Comparison of ENCODE assay signal across 19 mouse cellular contexts in genomic region chr16:15070485-15070960, GRCm38 (mm10).
"Had no signal": no experiment of that assay in that cellular context is flagged by ENCODE, and none has a peak within 500 bp of the region (broad histone marks: within the 10 kb centered on the region; RNA-seq: fewer than 3 reads in every experiment).

No protein-coding gene starts in this region.

- H3K4me3 ChIP-seq: lung, embryonic 15.5 days; midbrain, embryonic 10.5 days; midbrain, embryonic 12.5 days; neural tube, embryonic 13.5 days; neural tube, embryonic 15.5 days had no signal

- DNase-seq: liver, postnatal 0 days; lung, adult 2 months; lung, postnatal 14 days; lung, postnatal 4 days; midbrain, embryonic 14.5 days; retina, postnatal 1 day; right cerebral cortex, adult 18-20 months; right cerebral cortex, postnatal 25 days; right cerebral cortex, postnatal 4 days; spleen, adult 18-20 months; thymus, adult 18-20 months; thymus, postnatal 14 days; thymus, postnatal 36 days had no signal

- H3K4me2 ChIP-seq: lung, embryonic 15.5 days; midbrain, embryonic 12.5 days; neural tube, embryonic 13.5 days; neural tube, embryonic 15.5 days had no signal

- H3K27me3 ChIP-seq: lung, embryonic 15.5 days; midbrain, embryonic 12.5 days; neural tube, embryonic 13.5 days; neural tube, embryonic 15.5 days had no signal

- H3K9me3 ChIP-seq: lung, embryonic 15.5 days; midbrain, embryonic 10.5 days; midbrain, embryonic 12.5 days; neural tube, embryonic 13.5 days; neural tube, embryonic 15.5 days had no signal

- H3K27ac ChIP-seq: lung, embryonic 15.5 days; midbrain, embryonic 10.5 days; midbrain, embryonic 12.5 days; neural tube, embryonic 13.5 days; neural tube, embryonic 15.5 days had no signal

- H3K9ac ChIP-seq: liver, postnatal 0 days; lung, embryonic 15.5 days; midbrain, embryonic 12.5 days; neural tube, embryonic 13.5 days; neural tube, embryonic 15.5 days had no signal

- H3K4me1 ChIP-seq: midbrain, embryonic 10.5 days; midbrain, embryonic 12.5 days; neural tube, embryonic 13.5 days; neural tube, embryonic 15.5 days had no signal

- H3K36me3 ChIP-seq: lung, embryonic 15.5 days; midbrain, embryonic 10.5 days; midbrain, embryonic 12.5 days; neural tube, embryonic 13.5 days; neural tube, embryonic 15.5 days had no signal

- ATAC-seq: liver, postnatal 0 days; lung, postnatal 0 days had no signal
